Mouse (Mus musculus): ENCODE data around the gene Cemip. TPM values are rescaled to one million over a fixed set of nuclear protein-coding genes. Genes with fewer than 3 reads are reported as not detected.

The Cemip gene
- polyA plus RNA-seq, 1 experiment from 2014 or later = 1.8 TPM

GRCm38 (mm10) chr7:84115385-84115784, 29.1 kb upstream of the Cemip start:
- Histone ChIP-seq H3K4me1 (peaks cover 33% of the 10 kb centered on the region), H3K27me3 (no peaks in the 10 kb centered on the region), H3K9me3 (no peaks in the 10 kb centered on the region), H3K4me3 (no peak overlapping the region), H3K36me3 (peaks cover 9% of the 10 kb centered on the region; the same call in 1 of the 2 replicates), H3K27ac (replicated peaks) (no peak overlapping the region), H3K9ac (replicated peaks) (no peak overlapping the region), H3K4me2 (replicated peaks) (no peak overlapping the region)
- WGBS = 81% methylated on average over 2 of the region's 2 CpGs
- ATAC-seq (ENCODE audit: low FRiP score, low read depth) = no peak

GRCm38 (mm10) chr7:84114775-84115174, 28.5 kb upstream of the Cemip start:
- H3K36me3 ChIP-seq = peaks cover 13% of the 10 kb centered on the region; the same call in 1 of the 2 replicates
- no peaks in the 10 kb centered on the region for H3K27me3 ChIP-seq
- H3K4me2 ChIP-seq (replicated peaks) = no peak overlapping the region
- no peak overlapping the region for H3K4me3 ChIP-seq
- H3K27ac ChIP-seq (replicated peaks) = no peak overlapping the region
- ATAC-seq (ENCODE audit: low FRiP score, low read depth) = no peak
- 90% methylated on average over 3 of the region's 3 CpGs for WGBS
- H3K4me1 ChIP-seq = peaks cover 29% of the 10 kb centered on the region
- no peak overlapping the region for H3K9ac ChIP-seq (replicated peaks)
- H3K9me3 ChIP-seq = no peaks in the 10 kb centered on the region

- 82% methylated on average over 8 of the region's 8 CpGs for WGBS
- Histone ChIP-seq H3K9me3 (no peaks in the 10 kb centered on the region), H3K4me3 (no peak overlapping the region), H3K4me2 (replicated peaks) (no peak overlapping the region), H3K27me3 (no peaks in the 10 kb centered on the region), H3K9ac (replicated peaks) (no peak overlapping the region), H3K4me1 (peaks cover 21% of the 10 kb centered on the region), H3K27ac (replicated peaks) (peak overlapping the region; percentile 44; the same call in 1 of the 2 replicates), H3K36me3 (peaks cover 23% of the 10 kb centered on the region)
- ATAC-seq (ENCODE audit: low FRiP score, low read depth) = peak; percentile 74
Measured at GRCm38 (mm10) chr7:84113035-84113390, 26.7 kb upstream of the Cemip start.

DNA sequence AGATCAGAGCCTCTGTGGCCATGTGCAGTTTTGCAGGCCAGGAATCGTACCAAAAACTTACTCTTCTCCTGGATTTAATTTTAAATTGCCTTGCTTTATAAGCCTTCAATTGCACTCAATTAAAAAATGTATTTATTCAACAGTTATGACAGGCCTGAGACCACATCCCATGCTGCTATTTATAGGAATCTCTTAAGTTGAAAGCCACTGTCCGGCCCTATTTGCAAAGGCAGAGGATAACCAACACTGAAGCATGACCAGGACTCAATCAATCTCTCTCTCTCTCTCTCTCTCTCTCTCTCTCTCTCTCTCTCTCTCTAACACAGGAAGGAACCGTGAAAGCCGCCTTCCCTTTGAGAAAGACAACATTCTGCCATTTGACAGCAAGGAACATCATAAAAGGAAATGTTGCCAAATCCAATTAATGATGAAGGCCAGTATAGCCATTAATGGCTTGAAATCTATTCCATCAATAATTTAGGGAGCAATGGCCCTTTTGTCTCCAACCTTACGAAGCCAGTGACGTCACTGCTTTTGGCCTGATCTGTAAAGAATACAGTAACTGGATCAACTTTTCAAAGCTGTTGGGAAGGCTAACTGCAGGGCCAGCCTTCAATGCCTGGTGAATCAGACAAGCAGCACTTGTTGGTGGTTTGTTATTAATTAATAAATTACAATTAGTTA, 26.2 kb upstream of the Cemip start:
- ATAC-seq (ENCODE audit: low FRiP score, low read depth) = 0 out of 2 replicates have a peak, but pooled peaks have one; percentile 55
- peaks cover 24% of the 10 kb centered on the region for H3K36me3 ChIP-seq
- 0 out of 2 replicates have a peak overlapping the region, but pooled peaks have one; percentile 1 for H3K27ac ChIP-seq (replicated peaks)
- no peaks in the 10 kb centered on the region for H3K9me3 ChIP-seq
- H3K4me2 ChIP-seq (replicated peaks) = no peak overlapping the region
- H3K9ac ChIP-seq (replicated peaks) = no peak overlapping the region
- H3K4me1 ChIP-seq = peaks cover 21% of the 10 kb centered on the region
- no peak overlapping the region for H3K4me3 ChIP-seq
- H3K27me3 ChIP-seq = no peaks in the 10 kb centered on the region
- 84% methylated on average over 6 of the region's 6 CpGs for WGBS

DNA sequence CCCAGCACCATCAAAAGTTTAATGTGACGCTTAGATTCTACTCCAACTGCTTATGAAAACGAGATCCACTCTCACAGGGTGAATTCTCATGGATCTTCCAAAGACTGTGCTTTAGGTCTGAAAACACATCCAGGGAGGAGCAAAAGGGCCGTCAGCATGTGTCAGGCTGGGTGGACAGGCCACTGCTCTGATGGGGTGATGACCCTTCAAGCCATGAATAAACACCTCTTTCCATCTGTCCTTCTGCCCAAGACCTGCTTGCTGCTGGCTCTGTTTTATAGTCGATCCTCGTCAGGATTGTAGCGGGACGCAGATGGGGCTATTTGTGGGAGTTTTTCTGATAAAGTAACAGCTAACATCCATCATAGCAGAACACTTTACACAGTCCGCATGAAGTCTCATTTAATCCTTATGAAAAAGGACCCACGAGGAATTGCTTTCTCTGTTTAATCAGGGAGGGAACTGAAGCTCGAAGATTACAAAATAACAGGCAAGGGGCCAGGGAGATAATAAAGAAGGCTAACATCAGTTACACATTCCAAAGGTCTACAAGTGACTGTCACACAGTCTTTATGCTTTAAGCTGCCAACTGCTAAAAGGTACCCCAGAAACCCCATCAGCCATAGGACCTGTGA, 25.5 kb upstream of the Cemip start:
- no peak for ATAC-seq (ENCODE audit: low FRiP score, low read depth)

DNA sequence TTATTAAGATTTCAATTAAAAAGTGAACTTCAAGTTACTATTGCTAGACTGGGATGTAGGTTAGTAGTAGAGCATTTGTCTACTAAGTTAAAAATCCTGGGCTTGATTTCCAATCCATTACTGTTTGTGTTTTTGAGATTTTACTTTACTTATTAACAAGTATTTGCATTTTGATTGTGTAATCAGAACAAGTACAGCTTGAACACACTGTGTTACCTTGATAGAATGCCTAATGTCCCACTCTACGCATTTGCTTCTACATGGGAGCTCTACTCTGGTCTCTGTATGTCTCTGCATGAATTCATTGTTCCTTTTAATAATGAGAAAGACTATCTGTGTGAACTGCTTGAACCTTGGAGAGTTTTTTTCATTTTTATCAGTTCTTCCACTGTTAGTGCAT, 20.6 kb upstream of the Cemip start:
- Histone ChIP-seq H3K27ac (replicated peaks) (no peak overlapping the region), H3K9me3 (no peaks in the 10 kb centered on the region), H3K4me1 (no peaks in the 10 kb centered on the region), H3K27me3 (no peaks in the 10 kb centered on the region), H3K4me2 (replicated peaks) (no peak overlapping the region), H3K4me3 (no peak overlapping the region), H3K36me3 (peaks cover 22% of the 10 kb centered on the region), H3K9ac (replicated peaks) (no peak overlapping the region)
- ATAC-seq (ENCODE audit: low FRiP score, low read depth) = no peak
- WGBS = 87% methylated on average over 1 of the region's 1 CpGs

More for the DNA sequence above, 25.5 kb upstream of the Cemip start:
- peaks cover 21% of the 10 kb centered on the region for H3K4me1 ChIP-seq
- WGBS = 77% methylated on average over 10 of the region's 10 CpGs
- H3K9me3 ChIP-seq = no peaks in the 10 kb centered on the region
- peaks cover 27% of the 10 kb centered on the region for H3K36me3 ChIP-seq
- no peak overlapping the region for H3K9ac ChIP-seq (replicated peaks)
- no peak overlapping the region for H3K27ac ChIP-seq (replicated peaks)
- H3K4me2 ChIP-seq (replicated peaks) = no peak overlapping the region
- no peak overlapping the region for H3K4me3 ChIP-seq
- no peaks in the 10 kb centered on the region for H3K27me3 ChIP-seq

DNA sequence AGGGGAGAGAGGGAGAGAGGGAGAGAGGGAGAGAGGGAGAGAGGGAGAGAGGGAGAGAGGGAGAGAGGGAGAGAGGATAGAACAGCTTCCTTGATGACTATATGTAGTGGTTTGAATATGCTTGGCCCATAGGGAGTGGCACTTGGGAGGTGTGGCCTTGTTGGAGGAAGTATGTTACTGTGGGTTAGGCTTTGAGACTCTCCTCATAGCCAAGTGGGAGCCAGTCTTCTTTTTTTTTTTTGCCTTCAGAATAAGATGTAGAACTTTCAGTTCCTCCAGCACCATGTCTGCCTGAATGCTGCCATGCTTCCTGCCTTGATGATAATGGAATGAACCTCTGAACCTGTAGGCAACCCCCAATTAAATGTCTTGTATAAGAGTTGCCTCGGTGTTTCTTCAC, 16.3 kb upstream of the Cemip start:
- Histone ChIP-seq H3K4me2 (replicated peaks) (no peak overlapping the region), H3K4me3 (no peak overlapping the region), H3K4me1 (no peaks in the 10 kb centered on the region), H3K9me3 (no peaks in the 10 kb centered on the region), H3K9ac (replicated peaks) (no peak overlapping the region), H3K27me3 (no peaks in the 10 kb centered on the region), H3K27ac (replicated peaks) (no peak overlapping the region), H3K36me3 (0 out of 2 replicates have a peak, but pooled peaks cover 4% of the 10 kb centered on the region)
- ATAC-seq (ENCODE audit: low FRiP score, low read depth) = no peak
- 92% methylated on average over 1 of the region's 1 CpGs for WGBS

DNA sequence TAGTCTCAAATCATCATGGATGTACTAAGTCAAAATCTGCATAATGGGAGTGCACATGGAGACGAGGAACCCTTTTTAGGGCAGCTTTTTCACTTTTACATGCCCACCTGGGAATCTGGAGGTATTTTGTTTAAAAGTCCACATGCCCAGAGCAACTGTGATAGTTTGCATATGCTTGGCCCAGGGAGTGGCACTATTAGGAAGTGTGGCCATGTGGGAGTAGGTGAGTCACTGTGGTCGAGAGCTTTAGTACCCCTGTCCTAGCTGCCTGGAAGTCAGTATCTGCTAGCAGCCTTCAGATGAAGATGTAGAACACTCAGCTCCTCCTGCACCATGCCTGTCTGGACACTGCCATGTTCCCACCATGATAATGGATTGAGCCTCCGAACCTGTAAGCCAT, 14.4 kb upstream of the Cemip start:
- no peak for ATAC-seq (ENCODE audit: low FRiP score, low read depth)
- WGBS = 87% methylated on average over 3 of the region's 3 CpGs
- no peak overlapping the region for H3K27ac ChIP-seq (replicated peaks)
- no peaks in the 10 kb centered on the region for H3K4me1 ChIP-seq
- H3K36me3 ChIP-seq = no peaks in the 10 kb centered on the region
- no peaks in the 10 kb centered on the region for H3K9me3 ChIP-seq
- no peak overlapping the region for H3K4me2 ChIP-seq (replicated peaks)
- H3K27me3 ChIP-seq = no peaks in the 10 kb centered on the region
- no peak overlapping the region for H3K4me3 ChIP-seq
- no peak overlapping the region for H3K9ac ChIP-seq (replicated peaks)

DNA sequence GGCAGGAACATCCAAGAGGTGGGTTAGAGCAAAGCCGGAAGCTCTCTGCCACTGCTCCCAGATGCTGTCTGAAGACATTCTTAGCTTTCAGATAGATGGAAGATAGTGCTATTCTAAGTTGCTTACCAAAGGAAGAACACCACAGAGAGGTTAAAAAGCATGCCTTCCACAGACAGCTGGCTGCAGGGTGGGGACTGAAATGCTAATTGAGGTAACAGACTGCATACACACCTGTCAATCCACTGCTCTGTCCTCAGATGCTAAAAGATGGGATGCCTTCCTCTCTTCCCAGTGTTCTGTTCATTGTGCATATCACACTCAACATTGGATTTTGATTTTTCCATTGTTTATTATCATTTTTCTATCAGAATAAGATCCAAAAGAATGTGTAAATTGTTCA, 11.8 kb upstream of the Cemip start:
- H3K4me1 ChIP-seq = no peaks in the 10 kb centered on the region
- no peak overlapping the region for H3K4me2 ChIP-seq (replicated peaks)
- H3K4me3 ChIP-seq = no peak overlapping the region
- no peaks in the 10 kb centered on the region for H3K27me3 ChIP-seq
- no peak for ATAC-seq (ENCODE audit: low FRiP score, low read depth)
- H3K9me3 ChIP-seq = no peaks in the 10 kb centered on the region
- no peak overlapping the region for H3K27ac ChIP-seq (replicated peaks)
- WGBS = 100% methylated on average over 1 of the region's 1 CpGs
- no peak overlapping the region for H3K9ac ChIP-seq (replicated peaks)
- no peaks in the 10 kb centered on the region for H3K36me3 ChIP-seq

DNA sequence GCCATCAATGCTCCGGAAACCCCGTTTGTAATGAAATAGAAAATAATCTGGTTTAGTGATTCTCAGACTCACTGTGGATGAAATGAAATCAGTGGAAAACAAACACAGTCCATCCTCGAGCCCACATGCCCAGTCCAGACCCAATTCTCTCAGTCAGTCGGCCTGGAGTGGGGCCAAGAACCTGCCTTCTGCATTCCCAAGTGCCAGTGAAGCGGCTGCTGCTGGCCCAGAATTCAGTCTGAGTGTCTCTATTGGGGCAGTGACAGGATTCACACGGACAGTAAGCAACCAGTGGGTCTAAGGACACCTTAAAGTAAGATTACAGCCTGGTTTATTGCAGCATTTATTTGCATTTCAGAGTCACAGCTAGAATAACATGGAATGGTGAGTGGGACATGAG, 10.2 kb upstream of the Cemip start:
- Histone ChIP-seq H3K4me1 (no peaks in the 10 kb centered on the region), H3K9me3 (no peaks in the 10 kb centered on the region), H3K4me2 (replicated peaks) (no peak overlapping the region), H3K9ac (replicated peaks) (no peak overlapping the region), H3K36me3 (no peaks in the 10 kb centered on the region), H3K27ac (replicated peaks) (no peak overlapping the region), H3K4me3 (no peak overlapping the region), H3K27me3 (no peaks in the 10 kb centered on the region)
- WGBS = 77% methylated on average over 6 of the region's 6 CpGs
- no peak for ATAC-seq (ENCODE audit: low FRiP score, low read depth)

GRCm38 (mm10) chr7:84090793-84091192, 4.5 kb upstream of the Cemip start:
- peaks cover 24% of the 10 kb centered on the region for H3K27me3 ChIP-seq
- no peak for ATAC-seq (ENCODE audit: low FRiP score, low read depth)
- H3K4me3 ChIP-seq = no peak overlapping the region
- no peak overlapping the region for H3K27ac ChIP-seq (replicated peaks)
- H3K9ac ChIP-seq (replicated peaks) = no peak overlapping the region
- no peak overlapping the region for H3K4me2 ChIP-seq (replicated peaks)
- no peaks in the 10 kb centered on the region for H3K36me3 ChIP-seq
- H3K9me3 ChIP-seq = no peaks in the 10 kb centered on the region
- peaks cover 4% of the 10 kb centered on the region; the same call in 1 of the 2 replicates for H3K4me1 ChIP-seq
- WGBS = 87% methylated on average over 4 of the region's 4 CpGs

DNA sequence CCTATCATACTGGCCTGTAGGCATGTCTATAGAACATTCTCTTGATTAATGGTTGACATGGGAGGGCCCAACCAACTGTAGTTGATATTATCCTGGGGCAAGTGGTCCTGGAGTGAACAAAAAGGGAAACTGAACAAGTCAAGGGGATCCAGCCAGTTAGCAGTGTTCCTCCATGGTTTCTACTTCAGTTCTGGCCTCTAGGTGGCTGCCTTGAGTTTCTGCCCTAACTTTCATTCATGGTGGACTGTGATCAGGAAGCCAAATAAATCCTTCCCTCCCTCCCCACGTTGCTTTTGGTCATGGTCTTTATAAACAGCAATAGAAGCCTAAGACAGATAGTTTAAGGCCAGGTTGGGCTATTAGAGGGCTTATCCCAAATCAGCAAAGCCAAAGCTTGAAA, 3.5 kb upstream of the Cemip start:
- H3K27ac ChIP-seq (replicated peaks) = no peak overlapping the region

More for the DNA sequence above, 3.5 kb upstream of the Cemip start:
- H3K9me3 ChIP-seq = no peaks in the 10 kb centered on the region
- H3K9ac ChIP-seq (replicated peaks) = no peak overlapping the region
- H3K4me1 ChIP-seq = peaks cover 13% of the 10 kb centered on the region
- WGBS = 17% methylated on average over 1 of the region's 1 CpGs
- no peaks in the 10 kb centered on the region for H3K36me3 ChIP-seq
- no peak overlapping the region for H3K4me3 ChIP-seq
- ATAC-seq (ENCODE audit: low FRiP score, low read depth) = no peak
- no peak overlapping the region for H3K4me2 ChIP-seq (replicated peaks)
- H3K27me3 ChIP-seq = peaks cover 35% of the 10 kb centered on the region
